Mouse (Mus musculus): ENCODE data around the gene Chmp6.

DNA sequence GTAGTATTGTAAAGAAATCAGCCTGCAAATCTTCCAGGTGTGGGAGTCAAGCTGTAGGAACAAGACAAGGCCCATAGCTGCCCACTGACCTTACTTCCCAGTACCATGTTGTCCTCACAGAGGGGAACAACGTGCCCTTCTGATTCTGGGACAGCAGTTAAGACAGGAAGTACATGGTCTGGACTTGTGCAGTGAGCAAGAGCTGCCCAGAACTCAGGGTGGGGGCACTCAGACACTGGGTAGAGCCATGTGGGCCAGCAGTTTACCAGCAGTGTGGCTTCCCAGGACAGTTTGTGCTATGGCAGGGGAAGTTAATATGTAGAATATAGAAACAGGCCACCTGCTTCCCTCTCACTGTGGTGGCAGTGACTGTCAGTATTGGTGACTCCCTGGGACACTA lies 38.4 kb upstream of the Chmp6 start:
- TF ChIP-seq CTCF (IDR thresholded peaks at IDR 0.05; ENCODE audit: low read depth, low read length): no peak
- TF ChIP-seq TAL1 (conservative IDR thresholded peaks at IDR 0.05; ENCODE audit: low read depth, low read length): no peak
